Mouse (Mus musculus): Measurements from ENCODE around the gene Hba-a1. TPM values are rescaled to one million over a fixed set of nuclear protein-coding genes. Genes with fewer than 3 reads are reported as not detected.

Hba-a1 gene
- polyA plus RNA-seq, 1 experiment from 2014 or later, result 7,188 TPM

DNA sequence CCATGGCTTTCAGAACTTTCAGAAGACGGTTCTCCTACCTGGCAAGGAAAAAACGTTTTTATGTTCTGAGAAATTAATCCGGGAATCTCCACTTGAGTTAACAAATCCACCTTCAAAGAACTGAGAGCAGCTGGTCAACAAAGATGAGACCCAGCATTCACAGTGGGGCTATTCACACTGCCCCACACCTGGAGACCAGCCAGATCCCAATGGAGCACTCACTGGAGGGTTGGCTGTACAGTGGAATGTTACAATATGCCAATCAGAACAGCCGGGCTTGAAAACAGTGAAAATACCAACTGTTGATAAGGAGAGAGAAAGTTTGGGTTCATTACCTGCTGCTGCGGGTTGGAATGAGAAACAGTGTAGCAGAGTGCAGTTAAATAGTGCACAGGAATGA lies 48.5 kb downstream of the Hba-a1 start:
- Histone ChIP-seq H3K36me3 (ENCODE audit: control insufficient read depth, insufficient read depth, low read length) (no peaks in the 10 kb centered on the region), H3K4me1 (ENCODE audit: control insufficient read depth, insufficient read depth, low read length) (peaks cover 6% of the 10 kb centered on the region; the same call in 1 of the 2 replicates), H3K27ac (replicated peaks; ENCODE audit: low read depth, low read length) (no peak overlapping the region), H3K9me3 (ENCODE audit: control insufficient read depth, low read length) (peaks cover 3% of the 10 kb centered on the region; the same call in 1 of the 2 replicates), H3K4me3 (ENCODE audit: low read depth, low read length) (no peak overlapping the region), H3K4me2 (ENCODE audit: low read depth, low read length) (no peak overlapping the region), H3K9ac (ENCODE audit: low read depth, low read length) (no peak overlapping the region), H3K27me3 (replicated peaks; ENCODE audit: control insufficient read depth, insufficient read depth, low read length) (no peaks in the 10 kb centered on the region)
- DNase-seq (ENCODE audit: low spot score) (peak; percentile 38), ATAC-seq (ENCODE audit: low read depth) (no peak)
- WGBS, result 50% methylated on average over 5 of the region's 5 CpGs

GRCm38 (mm10) chr11:32333235-32333634 lies 49.9 kb downstream of the Hba-a1 start:
- Histone ChIP-seq H3K27me3 (replicated peaks; ENCODE audit: control insufficient read depth, insufficient read depth, low read length) (no peaks in the 10 kb centered on the region), H3K9me3 (ENCODE audit: control insufficient read depth, low read length) (peaks cover 5% of the 10 kb centered on the region; the same call in 1 of the 2 replicates), H3K4me1 (ENCODE audit: control insufficient read depth, insufficient read depth, low read length) (peaks cover 6% of the 10 kb centered on the region; the same call in 1 of the 2 replicates), H3K4me3 (ENCODE audit: low read depth, low read length) (no peak overlapping the region), H3K27ac (replicated peaks; ENCODE audit: low read depth, low read length) (no peak overlapping the region), H3K9ac (ENCODE audit: low read depth, low read length) (no peak overlapping the region), H3K36me3 (ENCODE audit: control insufficient read depth, insufficient read depth, low read length) (no peaks in the 10 kb centered on the region), H3K4me2 (ENCODE audit: low read depth, low read length) (no peak overlapping the region)
- no peak for ATAC-seq (ENCODE audit: low read depth)
- DNase-seq (ENCODE audit: low spot score), result no peak
- WGBS, result 81% methylated on average over 2 of the region's 2 CpGs

Other genes starting within 250 kb of the Hba-a1 start
- gene Il9r, start 83.2 kb upstream of the Hba-a1 start, polyA plus RNA-seq (2014; fragmentation: Nextera tagmentation; extraction: Ambion mirVana), result 0.14 and 0.22 TPM in 2 replicates
- gene Snrnp25, start 78.1 kb upstream of the Hba-a1 start, polyA plus RNA-seq (2014; fragmentation: Nextera tagmentation; extraction: Ambion mirVana), result 43.2 and 46.4 TPM in 2 replicates
- gene Rhbdf1, start 61.2 kb upstream of the Hba-a1 start, polyA plus RNA-seq (2014; fragmentation: Nextera tagmentation; extraction: Ambion mirVana), result 58.4 and 60.1 TPM in 2 replicates
- 29.7 and 34.1 TPM in 2 replicates for gene Mpg, start 57.0 kb upstream of the Hba-a1 start, polyA plus RNA-seq (2014; fragmentation: Nextera tagmentation; extraction: Ambion mirVana)
- 22.3 and 27.0 TPM in 2 replicates for gene Nprl3, start 15.8 kb upstream of the Hba-a1 start, polyA plus RNA-seq (2014; fragmentation: Nextera tagmentation; extraction: Ambion mirVana)
- 79.8 and 206 TPM in 2 replicates for gene Hba-x, start 7.1 kb upstream of the Hba-a1 start, polyA plus RNA-seq (2014; fragmentation: Nextera tagmentation; extraction: Ambion mirVana)
- 1.2 and 1.7 TPM in 2 replicates for gene Hbq1b, start 3.5 kb downstream of the Hba-a1 start, polyA plus RNA-seq (2014; fragmentation: Nextera tagmentation; extraction: Ambion mirVana)
- 15,250 and 18,270 TPM in 2 replicates for gene Hba-a2, start 13.0 kb downstream of the Hba-a1 start, polyA plus RNA-seq (2014; fragmentation: Nextera tagmentation; extraction: Ambion mirVana)
- 1.0 and 1.8 TPM in 2 replicates for gene Hbq1a, start 16.6 kb downstream of the Hba-a1 start, polyA plus RNA-seq (2014; fragmentation: Nextera tagmentation; extraction: Ambion mirVana)
- gene Sh3pxd2b, start 64.3 kb downstream of the Hba-a1 start, polyA plus RNA-seq (2014; fragmentation: Nextera tagmentation; extraction: Ambion mirVana), result 28.7 and 31.3 TPM in 2 replicates
- 86.4 and 95.9 TPM in 2 replicates for gene Ubtd2, start 171.9 kb downstream of the Hba-a1 start, polyA plus RNA-seq (2014; fragmentation: Nextera tagmentation; extraction: Ambion mirVana)
- gene Efcab9, start 248.6 kb downstream of the Hba-a1 start, polyA plus RNA-seq (2014; fragmentation: Nextera tagmentation; extraction: Ambion mirVana), result 0.31 TPM in 1 of 2 replicates, not detected in the other
- 2.8 and 2.9 TPM in 2 replicates for gene Stk10, start 249.8 kb downstream of the Hba-a1 start, polyA plus RNA-seq (2014; fragmentation: Nextera tagmentation; extraction: Ambion mirVana)